Mouse (Mus musculus) cortical plate, adult 2 months (tissue): ENCODE data around the gene Iqcf5. TPM values are rescaled to one million over a fixed set of nuclear protein-coding genes. Genes with fewer than 3 reads are reported as not detected.
A peak's percentile ranks its signal among the peaks of the same experiment; 100 is the strongest.

Experiments
- H3K27ac ChIP-seq: fragments of 200-500 bp; 2 replicates; pipeline ENCODE4 v1.5.1; 2012; ENCODE audit warnings: low read length, control low read depth, inconsistent platforms; ENCODE audit not compliant: insufficient read depth
- H3K4me1 ChIP-seq: fragments of 200-500 bp; 2 replicates; pipeline ENCODE4 v1.6.1; 2011; ENCODE audit warnings: low read length; ENCODE audit not compliant: control insufficient read depth, insufficient read depth
- H3K4me3 ChIP-seq: fragments of 200-500 bp; 2 replicates; pipeline ENCODE4 v1.5.1; 2011; ENCODE audit warnings: mild to moderate bottlenecking, low read length, control low read depth; ENCODE audit not compliant: insufficient read depth
- CTCF ChIP-seq: fragments of 200-500 bp; IDR thresholded peaks from 2 replicates; pipeline ENCODE4 v1.5.1; 2011; ENCODE audit warnings: mild to moderate bottlenecking, control low read depth, low read length; ENCODE audit not compliant: insufficient read depth; ENCODE audit errors: extremely low read depth
- POLR2A ChIP-seq: fragments of 200-500 bp; IDR thresholded peaks from 2 replicates; pipeline ENCODE4 v1.6.1; 2011; ENCODE audit warnings: mild to moderate bottlenecking, low read length, control low read depth; ENCODE audit not compliant: insufficient read depth; ENCODE audit errors: extremely low read depth
- polyA plus RNA-seq: library from polyadenylated mRNA; depleted of rRNA; stranded (reverse); fragments of >200 nt; gene quantifications from 2 replicates; pipeline ENCODE4 v1.2.3, GENCODE M21; 2012; rRNA removed

Iqcf5 gene
- not detected in 2 replicates for polyA plus RNA-seq

DNA sequence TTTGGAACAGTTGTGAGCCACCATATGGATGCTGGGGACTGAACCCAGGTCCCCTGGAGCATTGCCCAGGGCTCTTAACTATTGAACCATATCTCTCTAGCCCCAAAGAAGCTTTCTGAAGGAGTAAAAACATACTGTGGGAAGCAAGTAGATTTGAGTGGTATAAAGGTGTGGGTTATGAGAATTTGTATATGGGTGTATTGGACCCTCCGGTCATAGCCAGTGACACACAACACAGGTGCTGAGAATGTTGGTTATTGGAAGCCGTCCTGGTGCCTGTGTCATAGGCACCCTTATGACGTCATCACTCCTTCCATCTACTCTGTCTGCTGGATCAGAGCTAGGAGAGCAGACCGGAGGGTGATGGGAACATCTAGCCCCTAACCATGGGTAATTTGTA lies at the start of gene Iqcf5:
TSS of gene Iqcf5 (plus strand) at position 301 of the 400 bp plus-strand sequence.
- Histone ChIP-seq H3K27ac (no peak within 1 kb of the TSS), H3K4me3 (no peak within 1 kb of the TSS), H3K4me1 (peaks cover 2% of the 10 kb centered on the region; the same call in 1 of the 2 replicates)
- TF ChIP-seq CTCF (no peak), POLR2A (no peak)

DNA sequence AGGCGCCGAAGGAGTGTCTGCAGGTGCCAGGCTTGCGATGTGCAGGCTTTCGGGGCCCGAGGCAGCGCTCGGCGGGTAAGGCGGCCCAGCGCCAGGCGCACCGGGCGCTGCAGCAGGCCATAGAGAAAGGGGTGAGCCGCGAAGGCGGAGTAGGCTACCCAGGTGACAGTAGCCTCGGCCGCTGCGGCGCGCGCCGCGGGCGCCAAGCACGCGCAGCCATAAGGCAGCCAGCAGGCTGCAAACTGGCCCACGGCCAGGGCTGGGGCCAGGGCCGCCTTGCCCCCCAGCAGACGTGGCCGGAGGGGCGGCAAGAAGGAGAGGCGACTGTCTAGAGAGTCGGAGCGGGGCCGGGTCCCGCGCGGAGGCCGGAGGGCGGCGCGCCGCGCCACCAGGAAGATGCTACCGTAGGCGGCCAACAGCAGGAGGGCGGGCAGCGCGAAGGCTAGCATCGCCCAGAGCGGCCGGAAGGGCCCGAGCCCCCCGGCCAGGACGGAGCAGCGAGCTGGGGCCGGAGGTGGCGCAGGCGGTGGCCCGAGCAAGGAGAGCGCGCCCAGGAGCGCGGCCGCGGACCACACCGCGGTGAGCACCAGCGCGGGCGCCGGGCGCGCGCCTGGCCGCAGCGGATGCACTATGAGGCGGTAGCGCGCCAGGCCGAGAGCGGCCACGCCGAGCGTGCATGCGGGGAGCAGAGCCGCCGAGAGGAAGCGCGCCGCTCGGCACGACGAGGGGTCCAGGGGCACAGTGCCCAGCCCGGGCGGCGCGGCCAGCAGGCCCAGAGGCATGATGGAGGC lies 49.4 kb upstream of the Iqcf5 start:
- peak overlapping the region; percentile 60 for H3K4me3 ChIP-seq
- TF ChIP-seq POLR2A, result 0 out of 2 replicates have a peak, but pooled peaks have one; percentile 16
- no peak for TF ChIP-seq CTCF
- peak overlapping the region; percentile 98 for H3K27ac ChIP-seq
- 0 out of 2 replicates have a peak, but pooled peaks cover 4% of the 10 kb centered on the region for H3K4me1 ChIP-seq

- H3K27ac ChIP-seq, result peak within 1 kb of the TSS; percentile 98
- TF ChIP-seq CTCF (no peak), POLR2A (peak; percentile 76; the same call in 1 of the 2 replicates)
- peak within 1 kb of the TSS; percentile 60 for H3K4me3 ChIP-seq
- H3K4me1 ChIP-seq, result 0 out of 2 replicates have a peak, but pooled peaks cover 2% of the 10 kb centered on the region
These were observed 48.7 kb upstream of the Iqcf5 start, which contains the start of gene Gpr62 for GRCm38 (mm10) chr9:106465571-106466200. Gpr62 (minus strand) TSS chr9:106465938.

GRCm38 (mm10) chr9:106466721-106467120 lies 47.7 kb upstream of the Iqcf5 start:
- TF ChIP-seq POLR2A, result no peak
- no peak for TF ChIP-seq CTCF
- Histone ChIP-seq H3K27ac (no peak overlapping the region), H3K4me1 (0 out of 2 replicates have a peak, but pooled peaks cover 4% of the 10 kb centered on the region), H3K4me3 (no peak overlapping the region)

- no peak overlapping the region for H3K27ac ChIP-seq
- H3K4me1 ChIP-seq, result 0 out of 2 replicates have a peak, but pooled peaks cover 8% of the 10 kb centered on the region
- no peak overlapping the region for H3K4me3 ChIP-seq
- TF ChIP-seq POLR2A, result no peak
These were observed 46.6 kb upstream of the Iqcf5 start for GRCm38 (mm10) chr9:106467746-106468145.

GRCm38 (mm10) chr9:106469317-106469716 lies 45.1 kb upstream of the Iqcf5 start:
- H3K4me3 ChIP-seq, result no peak overlapping the region
- TF ChIP-seq CTCF (no peak), POLR2A (no peak)
- H3K4me1 ChIP-seq, result 0 out of 2 replicates have a peak, but pooled peaks cover 6% of the 10 kb centered on the region

GRCm38 (mm10) chr9:106469776-106470175 lies 44.6 kb upstream of the Iqcf5 start:
- TF ChIP-seq POLR2A (no peak), CTCF (no peak)
- Histone ChIP-seq H3K27ac (no peak overlapping the region), H3K4me1 (0 out of 2 replicates have a peak, but pooled peaks cover 5% of the 10 kb centered on the region), H3K4me3 (no peak overlapping the region)

More at GRCm38 (mm10) chr9:106469317-106469716, 45.1 kb upstream of the Iqcf5 start:
- H3K27ac ChIP-seq, result no peak overlapping the region

GRCm38 (mm10) chr9:106470991-106471750 lies 43.2 kb upstream of the Iqcf5 start:
- Histone ChIP-seq H3K27ac (peak overlapping the region; percentile 63; the same call in 1 of the 2 replicates), H3K4me1 (peaks cover 7% of the 10 kb centered on the region; the same call in 1 of the 2 replicates), H3K4me3 (no peak overlapping the region)
- no peak for TF ChIP-seq CTCF
- TF ChIP-seq POLR2A, result no peak

- Histone ChIP-seq H3K4me3 (no peak overlapping the region), H3K27ac (peak overlapping the region; percentile 63; the same call in 1 of the 2 replicates), H3K4me1 (peaks cover 8% of the 10 kb centered on the region; the same call in 1 of the 2 replicates)
- TF ChIP-seq CTCF (no peak), POLR2A (0 out of 2 replicates have a peak, but pooled peaks have one; percentile 20)
These were observed 42.5 kb upstream of the Iqcf5 start for GRCm38 (mm10) chr9:106471892-106472291.
